Mouse (Mus musculus) embryonic facial prominence, embryonic 10.5 days (tissue): ENCODE measurements at regions not wholly inside any gene's neighbourhood (a gene's known extent, or its start where the extent isn't known, plus 50 kb on each side); places are given as distances from the start of the nearest gene placed in this dataset.
"Not testable (repeated sequence)": the region's sequence is repeated elsewhere in the genome, so short reads cannot be mapped to it uniquely, and the experiment has no call there.

Experiments used
- DNase-seq: peaks from one replicate; pipeline ENCODE4 v3.0.0-alpha.2; 2017; ENCODE audit warnings: low spot score
- H3K27ac ChIP-seq: fragments of 300-500 bp; sonication (generic); replicated peaks from 2 replicates; pipeline ENCODE4 v1.5.1; 2016; ENCODE audit warnings: mild to moderate bottlenecking
- H3K27me3 ChIP-seq: fragments of 300-500 bp; sonication (generic); replicated peaks from 2 replicates; pipeline ENCODE4 v1.6.1; 2016; ENCODE audit warnings: low read depth, mild to moderate bottlenecking; ENCODE audit not compliant: poor library complexity, severe bottlenecking
- H3K36me3 ChIP-seq: fragments of 300-500 bp; sonication (generic); replicated peaks from 2 replicates; pipeline ENCODE4 v1.6.1; 2016; ENCODE audit warnings: mild to moderate bottlenecking, moderate library complexity
- H3K4me1 ChIP-seq: fragments of 300-500 bp; sonication (generic); 2 replicates; pipeline ENCODE4 v1.6.1; 2016
- H3K4me3 ChIP-seq: fragments of 300-500 bp; sonication (generic); 2 replicates; pipeline ENCODE4 v1.5.1; 2016; ENCODE audit warnings: mild to moderate bottlenecking, moderate library complexity
- H3K9me3 ChIP-seq: fragments of 300-500 bp; sonication (generic); 2 replicates; pipeline ENCODE4 v1.6.1; 2016; ENCODE audit warnings: mild to moderate bottlenecking
- WGBS: fragments of 180-500 bp; shearing (Covaris S2); methylation state at CpG from one replicate; pipeline ENCODE4 v1.1.7; 2016; 5-methylcytosine and 5-hydroxymethylcytosine counted together

DNA sequence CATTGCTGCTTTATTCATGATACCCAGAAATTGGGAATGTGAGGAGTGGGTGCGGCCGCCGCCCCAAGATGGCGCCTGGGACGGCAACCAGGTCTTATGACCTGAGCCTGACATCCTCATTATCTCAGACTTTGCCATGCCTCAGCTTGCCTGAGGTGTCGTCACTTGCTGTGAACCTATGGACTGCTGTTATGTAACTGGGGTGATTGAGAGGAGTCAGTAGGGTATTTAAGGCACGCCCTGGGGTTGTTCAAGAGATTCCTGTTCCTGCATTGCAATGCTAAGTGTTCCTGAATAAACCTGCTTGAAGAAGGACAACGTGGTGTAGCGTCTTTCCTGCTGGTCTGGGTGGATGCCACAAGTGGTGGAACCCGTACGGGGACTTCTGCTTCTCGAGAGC lies 211.4 kb upstream of the Pou3f2 start:
- H3K4me1 ChIP-seq: no peaks in the 10 kb centered on the region
- 0 out of 2 replicates have a peak, but pooled peaks cover 5% of the 10 kb centered on the region for H3K9me3 ChIP-seq
- DNase-seq: no peak
- H3K27me3 ChIP-seq: no peaks in the 10 kb centered on the region
- 91% methylated on average over 12 of the region's 12 CpGs for WGBS
- no peak overlapping the region for H3K27ac ChIP-seq
- H3K36me3 ChIP-seq: no peaks in the 10 kb centered on the region
- H3K4me3 ChIP-seq: no peak overlapping the region

DNA sequence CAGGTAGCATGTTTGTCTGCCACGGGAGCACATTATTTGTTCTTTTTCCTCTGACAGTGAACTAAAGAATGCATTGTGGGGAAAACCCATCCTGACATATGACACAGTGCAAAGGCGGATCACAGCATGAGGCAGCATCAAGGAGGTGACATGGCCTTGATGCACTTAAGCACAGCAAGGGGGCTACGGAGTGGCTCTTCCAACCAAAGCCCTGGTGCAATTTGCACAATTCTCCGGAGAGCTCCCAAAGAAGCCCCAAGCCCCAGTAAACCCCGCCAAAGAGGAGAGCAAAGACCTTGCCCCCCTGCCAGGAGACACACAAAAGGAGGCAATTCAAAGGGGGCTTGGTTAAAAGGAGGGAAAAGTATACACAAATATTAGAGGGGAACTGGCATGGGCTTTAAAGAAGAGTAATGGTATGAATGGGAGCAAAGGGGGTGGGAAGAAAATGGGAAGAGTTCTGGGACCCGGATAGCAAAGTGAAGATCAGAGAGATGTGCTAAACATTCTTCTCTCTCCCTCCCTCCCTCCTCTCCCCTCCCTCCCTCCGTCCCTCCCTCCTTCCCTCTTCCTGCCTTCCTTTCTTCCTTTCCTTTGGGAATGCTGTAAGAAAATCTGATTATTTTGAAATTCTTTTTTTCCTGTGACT lies 179.7 kb upstream of the Pou3f2 start:
- H3K27me3 ChIP-seq: no peaks in the 10 kb centered on the region
- 0 out of 2 replicates have a peak, but pooled peaks cover 4% of the 10 kb centered on the region for H3K4me1 ChIP-seq
- H3K36me3 ChIP-seq: no peaks in the 10 kb centered on the region
- peak; percentile 18 for DNase-seq
- H3K4me3 ChIP-seq: no peak overlapping the region
- 5% methylated on average over 7 of the region's 7 CpGs for WGBS
- no peaks in the 10 kb centered on the region for H3K9me3 ChIP-seq
- H3K27ac ChIP-seq: no peak overlapping the region

DNA sequence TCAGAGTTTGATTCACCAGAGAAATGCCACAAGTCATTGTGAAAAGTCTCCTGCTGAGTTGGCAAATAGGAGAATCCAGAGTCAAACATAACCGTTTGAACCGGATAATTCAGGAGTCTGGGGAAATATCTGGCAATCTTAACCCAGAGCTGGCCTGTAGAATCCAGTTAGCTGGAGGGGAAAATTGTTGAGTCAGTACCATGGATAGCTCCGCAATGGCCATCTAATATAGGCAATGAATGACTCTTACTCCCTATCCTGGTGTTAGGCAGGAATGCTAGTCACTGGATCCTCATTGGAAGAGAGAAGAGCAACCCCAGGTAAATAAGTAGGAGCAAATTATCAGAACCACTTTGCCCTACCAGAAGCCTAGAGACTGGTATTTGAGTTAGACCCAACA lies 157.4 kb upstream of the Pou3f2 start:
- no peaks in the 10 kb centered on the region for H3K36me3 ChIP-seq

DNA sequence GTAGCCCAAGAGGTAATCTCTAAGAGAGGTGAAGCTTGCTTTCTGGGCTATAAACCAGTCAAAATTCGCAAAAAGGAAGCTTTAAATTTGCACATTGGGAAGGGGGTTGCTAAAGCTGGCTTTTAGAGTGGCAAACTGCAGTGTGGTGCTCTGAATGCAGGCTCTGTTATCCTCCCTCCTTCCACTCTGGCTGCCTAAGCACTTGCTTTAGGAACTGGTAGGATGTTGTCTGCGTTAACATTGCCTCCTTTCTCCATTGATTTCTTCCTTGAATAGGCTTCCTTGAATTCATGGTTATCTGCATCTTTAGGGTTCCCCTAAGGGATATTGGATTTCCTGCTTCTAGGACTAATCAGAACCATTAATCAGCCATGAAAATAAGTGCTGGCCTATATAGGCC lies 120.8 kb upstream of the Pou3f2 start:
- no peaks in the 10 kb centered on the region for H3K9me3 ChIP-seq
- no peak overlapping the region for H3K4me3 ChIP-seq
- no peak overlapping the region for H3K27ac ChIP-seq
- 45% methylated on average over 2 of the region's 2 CpGs for WGBS
- H3K4me1 ChIP-seq: no peaks in the 10 kb centered on the region
- no peak for DNase-seq
- no peaks in the 10 kb centered on the region for H3K27me3 ChIP-seq
- H3K36me3 ChIP-seq: no peaks in the 10 kb centered on the region

More for the DNA sequence above, 157.4 kb upstream of the Pou3f2 start:
- Histone ChIP-seq H3K27ac (no peak overlapping the region), H3K4me3 (no peak overlapping the region), H3K9me3 (no peaks in the 10 kb centered on the region), H3K27me3 (no peaks in the 10 kb centered on the region), H3K4me1 (no peaks in the 10 kb centered on the region)
- peak; percentile 47 for DNase-seq
- WGBS: 58% methylated on average over 3 of the region's 3 CpGs

DNA sequence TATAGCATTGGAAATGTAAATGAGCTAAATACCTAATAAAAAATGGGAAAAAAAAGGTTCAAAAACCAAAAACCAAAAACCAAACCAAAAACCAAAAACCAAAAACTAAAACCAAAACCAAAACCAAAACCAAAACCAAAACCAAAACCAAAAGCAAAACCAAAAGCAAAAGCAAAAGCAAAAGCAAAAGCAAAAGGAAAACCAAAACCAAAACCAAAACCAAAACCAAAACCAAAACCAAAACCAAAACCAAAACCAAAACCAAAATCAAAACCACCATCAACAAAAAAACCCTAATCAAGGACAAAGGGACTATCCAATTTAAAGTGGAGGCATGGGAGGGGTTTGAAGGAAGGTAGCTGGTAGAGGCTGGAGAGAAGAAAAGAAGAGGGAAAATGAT lies 114.0 kb upstream of the Pou3f2 start:
- H3K27ac ChIP-seq, H3K4me1 ChIP-seq, H3K36me3 ChIP-seq, H3K27me3 ChIP-seq, H3K4me3 ChIP-seq, H3K9me3 ChIP-seq, DNase-seq: not testable (repeated sequence)

DNA sequence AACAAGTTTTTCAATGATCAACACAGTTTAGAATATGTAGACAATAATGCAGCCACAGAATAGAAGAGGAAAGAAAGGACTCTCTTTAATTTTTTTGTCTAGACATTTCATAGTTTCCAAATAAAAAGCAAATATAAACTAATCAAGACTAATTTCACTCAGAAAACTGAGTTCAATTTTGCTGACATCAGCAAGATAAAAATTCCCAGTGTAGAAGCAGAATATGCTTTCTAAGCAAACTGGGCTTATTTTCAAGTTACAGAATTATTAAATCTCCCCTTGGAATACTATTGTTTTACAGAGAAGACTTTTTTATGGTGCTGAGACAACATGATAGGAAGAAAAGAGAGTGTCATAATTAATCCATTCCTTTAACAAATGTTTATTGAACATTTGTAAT lies 99.0 kb upstream of the Pou3f2 start:
- DNase-seq: no peak
- Histone ChIP-seq H3K9me3 (no peaks in the 10 kb centered on the region), H3K4me1 (no peaks in the 10 kb centered on the region), H3K27me3 (no peaks in the 10 kb centered on the region), H3K27ac (no peak overlapping the region), H3K36me3 (no peaks in the 10 kb centered on the region), H3K4me3 (no peak overlapping the region)

DNA sequence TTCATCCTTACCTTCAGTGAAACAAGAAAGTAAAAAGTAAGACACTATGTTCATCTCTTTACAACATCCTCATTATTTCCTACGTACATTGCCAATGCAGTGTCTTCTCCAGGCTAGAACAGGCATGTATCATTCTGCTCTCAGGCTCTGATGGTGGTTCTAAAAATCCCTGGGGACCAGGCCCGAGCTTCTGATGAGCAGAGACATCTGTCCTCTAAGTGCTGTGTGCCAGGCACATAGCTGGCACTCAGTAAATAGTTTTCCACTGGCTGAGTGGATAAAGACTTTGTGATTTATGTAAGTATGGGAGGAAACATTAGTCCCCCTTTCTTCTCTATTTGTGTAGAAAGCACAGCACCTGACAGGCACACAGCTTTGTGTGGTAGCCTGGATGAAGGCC lies 77.8 kb upstream of the Pou3f2 start:
- Histone ChIP-seq H3K4me3 (no peak overlapping the region), H3K27me3 (no peaks in the 10 kb centered on the region), H3K36me3 (no peaks in the 10 kb centered on the region), H3K27ac (no peak overlapping the region), H3K4me1 (0 out of 2 replicates have a peak, but pooled peaks cover 2% of the 10 kb centered on the region), H3K9me3 (no peaks in the 10 kb centered on the region)
- 70% methylated on average over 2 of the region's 2 CpGs for WGBS
- DNase-seq: no peak

DNA sequence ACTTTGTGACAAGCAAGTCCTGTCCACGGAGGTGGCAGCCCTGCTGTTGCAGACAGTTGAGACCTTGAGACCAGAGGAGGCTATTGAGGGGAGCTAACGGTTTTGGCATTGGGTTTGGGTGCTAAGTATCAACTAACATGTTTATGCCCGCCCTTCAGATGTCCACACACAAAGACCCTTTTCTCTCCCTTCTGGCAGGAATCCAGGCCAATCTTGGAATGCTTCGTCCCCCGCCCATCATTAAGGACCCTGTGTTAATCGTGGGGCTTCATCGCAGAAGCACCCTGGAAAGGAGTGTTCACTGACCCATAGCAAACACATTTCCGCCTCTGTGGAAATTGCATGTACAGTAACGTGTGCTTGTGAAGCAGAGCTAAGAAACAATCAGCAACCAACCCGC lies 76.4 kb upstream of the Pou3f2 start:
- DNase-seq: no peak
- H3K27me3 ChIP-seq: no peaks in the 10 kb centered on the region
- H3K27ac ChIP-seq: no peak overlapping the region
- H3K36me3 ChIP-seq: no peaks in the 10 kb centered on the region
- H3K4me1 ChIP-seq: 0 out of 2 replicates have a peak, but pooled peaks cover 2% of the 10 kb centered on the region
- H3K9me3 ChIP-seq: no peaks in the 10 kb centered on the region
- 45% methylated on average over 10 of the region's 10 CpGs for WGBS
- no peak overlapping the region for H3K4me3 ChIP-seq
